Mouse (Mus musculus): ENCODE results near the gene Pard3b.

Gene Pard3b

DNA sequence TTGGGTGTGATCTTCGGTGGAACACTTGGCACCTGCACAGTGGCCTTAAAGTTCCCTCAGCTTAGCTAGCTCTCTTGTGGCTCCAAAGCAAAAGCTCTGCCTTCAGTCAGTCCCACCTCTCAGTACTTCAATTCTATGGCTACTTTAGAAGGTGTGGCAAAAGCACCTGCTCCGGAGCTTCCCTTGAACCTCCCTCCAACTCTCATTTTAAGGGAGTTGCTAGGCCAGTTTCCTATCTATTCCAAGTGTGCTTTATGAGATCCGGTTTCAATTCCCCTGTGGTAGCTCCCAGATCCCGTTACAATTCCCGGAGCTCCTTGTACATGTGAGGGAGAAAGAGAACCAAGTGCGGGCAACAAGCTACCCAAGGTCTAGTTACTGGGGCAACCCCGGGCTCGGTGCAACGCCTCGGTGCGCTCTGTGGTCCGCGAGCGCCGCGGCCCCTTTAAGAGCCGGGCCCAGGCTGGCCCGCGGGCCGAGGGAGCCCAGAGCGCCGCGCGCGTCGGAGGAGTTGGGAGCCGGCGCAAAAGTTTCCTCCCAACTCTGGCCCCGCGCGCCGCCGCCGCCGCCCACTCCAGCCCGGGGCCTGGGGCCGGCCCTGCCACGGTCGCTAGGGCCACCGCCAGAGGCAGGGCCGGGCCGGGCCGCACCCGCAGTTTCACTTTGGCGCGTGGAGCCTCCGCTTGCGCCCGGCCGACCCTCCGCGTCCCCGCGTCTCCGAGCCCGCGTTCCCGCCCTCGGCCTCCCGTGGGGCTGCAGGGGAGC lies at the start of gene Pard3b:
Gene Pard3b, plus strand, starts transcription at position 478 of the 765 bp plus-strand sequence.
- peak; percentile 79 for DNase-seq (ENCODE audit: low spot score)

DNA sequence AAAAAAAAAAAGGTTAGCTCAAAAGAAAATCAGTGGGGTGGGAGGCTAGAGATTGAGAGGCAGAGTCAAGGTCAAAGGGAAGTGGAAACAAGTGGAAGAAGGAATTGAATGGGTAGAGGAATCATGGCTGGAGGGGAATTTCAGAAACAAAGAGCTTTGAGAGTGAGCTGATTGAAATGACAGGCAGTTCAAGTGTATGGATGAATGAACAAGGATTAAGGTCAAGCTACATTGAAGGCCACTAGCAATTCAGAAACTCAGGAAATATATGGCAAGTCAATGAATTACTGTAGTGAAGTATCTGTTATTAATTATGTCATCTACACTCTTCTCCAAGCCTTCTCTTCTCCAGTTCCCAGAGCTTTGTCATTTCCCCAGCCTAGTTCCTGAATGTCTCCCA lies 22.4 kb upstream of the Pard3b start:
- no peak for DNase-seq (ENCODE audit: low spot score)

DNA sequence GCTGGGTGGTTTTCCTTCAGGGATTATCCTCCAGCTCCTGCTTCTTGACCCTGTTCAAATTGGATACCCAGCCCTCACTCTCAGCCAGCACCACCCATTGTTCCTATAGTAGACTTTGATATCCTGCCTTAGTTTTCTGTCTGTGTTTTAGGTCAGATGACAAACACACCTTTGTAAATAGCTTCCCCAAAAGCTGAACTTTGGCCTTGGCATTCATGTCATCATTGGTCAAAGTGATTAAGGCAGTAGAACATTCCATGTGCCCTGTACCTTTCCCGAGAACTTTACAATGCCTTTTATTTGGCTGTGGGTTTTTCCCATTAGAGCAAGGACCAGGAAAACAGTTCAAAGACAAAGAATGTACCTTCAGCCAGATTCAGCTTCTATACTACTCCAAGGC lies 18.0 kb upstream of the Pard3b start:
- DNase-seq (ENCODE audit: low spot score) = no peak

DNA sequence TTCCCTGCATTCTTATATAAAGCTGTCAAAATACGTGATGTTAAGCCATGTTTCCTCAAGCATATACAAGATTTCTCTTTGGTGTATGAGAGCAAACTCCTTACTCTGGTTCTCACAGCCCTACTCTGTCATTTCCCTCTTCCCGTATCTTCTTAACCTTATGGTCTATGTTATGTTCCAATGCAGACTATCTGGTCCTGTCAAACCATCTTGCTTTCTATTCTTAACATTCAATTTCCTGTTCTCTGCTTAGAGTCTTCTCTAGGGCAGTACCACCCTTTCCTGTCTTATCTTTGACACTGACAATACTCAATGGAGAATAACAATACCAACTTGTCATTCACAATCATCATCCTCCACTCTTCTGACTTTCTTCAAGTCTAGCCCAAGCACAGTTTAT lies 8.8 kb upstream of the Pard3b start:
- no peak for DNase-seq (ENCODE audit: low spot score)

DNA sequence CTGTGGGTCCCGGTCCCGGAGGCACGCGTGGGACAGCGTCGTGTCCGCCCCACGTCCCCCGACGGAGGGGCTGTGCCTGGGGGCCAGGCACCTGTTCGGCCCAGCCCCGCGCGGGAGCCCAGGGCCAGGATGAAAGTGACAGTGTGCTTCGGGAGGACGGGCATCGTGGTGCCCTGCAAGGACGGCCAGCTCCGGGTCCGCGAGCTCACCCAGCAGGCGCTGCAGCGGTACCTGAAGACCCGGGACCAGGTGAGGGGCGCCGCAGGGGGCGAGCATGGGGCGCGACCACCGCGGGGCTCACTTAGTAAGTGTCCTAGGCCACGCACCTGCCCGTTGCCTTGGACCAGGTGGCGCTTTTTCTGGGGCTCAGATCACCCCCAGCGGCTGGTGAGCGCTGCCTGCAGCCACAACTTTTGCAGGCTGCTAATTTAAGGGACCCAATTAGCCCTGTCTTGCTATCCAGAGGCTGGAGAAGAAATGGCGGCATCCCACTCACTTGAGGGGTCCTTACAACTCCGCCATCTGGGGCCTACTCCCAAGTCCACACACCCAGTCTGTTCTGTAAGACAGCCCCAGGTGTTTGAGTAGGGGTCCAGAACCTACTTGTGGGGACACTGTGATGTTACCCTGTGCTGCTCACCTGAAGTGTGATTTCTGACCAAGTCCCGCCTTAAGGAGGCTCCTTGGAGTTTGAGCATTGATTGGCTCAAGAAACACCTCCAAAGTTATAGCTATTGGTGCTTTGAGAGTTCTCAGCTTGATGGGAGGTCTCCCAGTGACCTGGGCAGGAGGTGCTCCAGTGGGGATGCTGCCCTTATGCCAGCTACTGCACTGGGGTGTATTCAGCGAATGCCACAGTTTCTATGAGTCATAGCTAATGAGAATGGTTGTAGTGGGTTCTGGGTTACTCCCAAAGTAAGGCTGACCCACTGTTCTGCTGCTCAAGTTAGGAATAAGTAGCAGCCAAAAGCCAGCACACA lies 780 bp downstream of the Pard3b start:
- no peak for DNase-seq (ENCODE audit: low spot score)

DNA sequence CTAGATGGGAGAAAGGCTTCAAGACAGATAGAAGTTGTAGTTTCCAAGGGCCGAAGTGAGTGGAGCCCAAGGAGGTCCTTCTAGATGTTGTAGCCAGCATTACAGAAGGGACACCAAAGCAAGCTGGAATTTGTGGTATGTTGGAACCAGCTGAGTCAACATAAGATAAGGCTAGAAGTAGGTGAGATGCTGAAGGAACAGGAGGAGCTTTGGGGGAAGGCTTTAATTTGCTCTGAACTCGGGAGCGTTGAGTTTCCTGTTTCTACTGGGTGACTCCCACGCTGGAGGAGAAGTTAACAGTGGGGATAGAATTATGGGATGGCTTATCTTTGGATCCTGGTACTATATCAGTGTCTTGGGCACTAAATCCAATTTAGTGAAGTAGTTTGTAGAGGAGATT lies 3.3 kb downstream of the Pard3b start:
- DNase-seq (ENCODE audit: low spot score) = no peak

DNA sequence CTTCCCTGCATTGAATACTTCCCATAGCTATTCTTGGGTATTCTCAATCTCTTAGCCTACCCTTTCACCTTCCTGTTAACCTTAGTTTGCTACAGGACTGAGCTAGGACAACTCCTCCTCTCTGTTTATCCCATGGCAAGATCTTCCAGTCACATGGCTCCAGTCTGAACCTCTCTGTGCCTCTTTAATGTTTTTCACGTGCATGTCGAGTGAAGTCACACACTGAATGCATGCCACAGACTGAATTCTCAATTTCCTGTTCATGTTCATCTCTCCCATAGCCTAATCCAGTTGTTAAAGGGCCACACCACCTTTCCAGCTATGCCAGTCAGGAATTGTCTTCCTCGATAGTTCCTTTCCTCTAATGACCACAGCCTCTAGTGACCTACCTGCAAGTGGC lies 6.4 kb downstream of the Pard3b start:
- DNase-seq (ENCODE audit: low spot score) = no peak

DNA sequence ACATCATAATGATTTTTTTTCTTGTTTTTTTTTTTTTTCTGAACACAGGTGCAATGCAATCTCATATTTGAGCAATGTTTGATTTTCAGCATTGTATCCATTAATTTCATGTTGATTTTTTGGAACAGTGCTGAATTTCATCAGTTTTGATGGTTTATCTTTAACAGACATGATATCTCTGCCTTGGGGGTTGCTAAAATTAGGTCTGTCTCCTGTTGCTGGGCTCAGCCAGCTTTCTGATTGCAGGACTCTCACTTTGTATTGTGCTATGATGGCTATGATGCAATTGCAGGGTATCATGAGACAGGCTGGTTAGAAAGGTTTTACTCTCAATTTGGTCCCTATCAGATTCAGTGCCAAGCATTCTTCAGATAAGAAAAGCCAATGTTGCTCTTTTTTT lies 11.3 kb downstream of the Pard3b start:
- no peak for DNase-seq (ENCODE audit: low spot score)

DNA sequence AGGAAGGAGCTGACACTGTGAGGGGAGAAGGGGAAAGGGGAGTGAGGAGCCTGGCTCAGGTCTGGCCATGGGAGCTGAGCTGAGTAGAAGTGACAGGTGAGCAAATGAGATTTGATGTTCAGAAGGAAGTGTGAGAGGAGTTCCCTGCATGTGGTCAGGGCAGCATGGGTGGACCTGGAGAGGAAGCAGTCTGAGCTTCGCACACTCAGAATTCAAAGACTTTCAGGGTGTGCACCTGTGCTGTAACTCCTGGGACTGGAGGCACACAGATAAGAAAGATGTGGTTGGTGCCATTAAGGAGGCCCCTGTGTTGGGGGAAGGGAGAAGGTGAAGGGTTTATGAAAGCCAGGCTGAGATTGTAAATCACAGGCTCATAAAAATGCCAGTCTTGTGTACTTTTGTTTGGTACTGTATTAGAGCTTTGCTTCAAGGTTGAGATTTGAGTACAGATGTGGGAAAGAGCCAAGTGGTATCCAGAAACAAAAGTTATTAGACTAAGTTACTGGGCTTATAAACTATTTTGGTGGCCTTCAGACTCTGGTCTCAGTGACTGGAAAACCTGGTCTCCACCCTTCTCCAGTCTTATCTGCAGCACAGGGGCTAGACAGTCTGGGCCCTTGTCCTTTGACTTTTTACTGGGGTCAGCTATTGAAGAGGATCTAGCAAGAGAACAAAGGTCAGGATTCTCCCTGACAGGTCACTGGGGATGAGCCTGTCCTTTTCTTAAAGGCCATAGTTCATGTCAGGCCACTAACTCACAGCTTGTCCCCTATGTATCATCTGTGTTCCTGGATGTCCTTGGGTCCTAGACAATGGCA lies 13.0 kb downstream of the Pard3b start:
- DNase-seq (ENCODE audit: low spot score) = no peak

DNA sequence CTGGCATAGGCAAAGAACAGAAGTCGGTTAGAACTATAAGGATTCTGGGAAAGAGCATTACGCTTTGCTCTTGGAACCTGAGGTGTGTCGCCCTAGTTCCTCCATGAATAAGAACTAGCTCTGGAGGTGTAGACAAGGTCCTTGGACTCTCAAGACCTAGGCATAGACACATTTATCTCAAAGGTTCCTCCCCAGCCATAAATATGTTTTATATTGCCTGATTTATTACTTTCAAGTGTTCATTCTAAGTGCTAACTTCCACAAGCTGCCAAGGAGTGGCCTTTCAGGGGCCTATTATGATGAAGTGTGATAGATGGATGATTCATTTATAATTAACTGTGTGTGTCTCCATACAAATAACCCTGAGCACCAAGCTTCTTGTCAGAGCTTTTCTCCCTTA lies 19.1 kb downstream of the Pard3b start:
- DNase-seq (ENCODE audit: low spot score) = no peak

DNA sequence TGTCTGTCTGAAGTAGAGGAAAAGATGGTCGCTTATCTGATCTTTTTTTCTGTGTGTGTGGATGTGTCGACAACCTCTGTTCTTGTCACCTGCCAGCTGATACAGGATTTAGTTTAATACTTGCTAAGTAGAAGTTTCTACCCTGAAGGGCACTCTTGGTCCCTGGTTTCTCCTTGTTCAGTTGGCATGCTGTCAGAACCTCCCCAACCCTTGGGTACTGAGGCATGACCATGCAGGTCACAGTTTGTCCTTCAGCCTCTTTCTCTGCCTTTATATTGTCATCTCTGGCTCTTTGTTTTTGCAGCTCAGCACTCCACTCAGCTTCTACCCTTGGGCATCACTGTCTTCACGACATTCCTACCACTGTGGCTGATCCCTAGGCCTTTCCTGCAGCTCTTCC lies 21.3 kb downstream of the Pard3b start:
- DNase-seq (ENCODE audit: low spot score) = no peak

DNA sequence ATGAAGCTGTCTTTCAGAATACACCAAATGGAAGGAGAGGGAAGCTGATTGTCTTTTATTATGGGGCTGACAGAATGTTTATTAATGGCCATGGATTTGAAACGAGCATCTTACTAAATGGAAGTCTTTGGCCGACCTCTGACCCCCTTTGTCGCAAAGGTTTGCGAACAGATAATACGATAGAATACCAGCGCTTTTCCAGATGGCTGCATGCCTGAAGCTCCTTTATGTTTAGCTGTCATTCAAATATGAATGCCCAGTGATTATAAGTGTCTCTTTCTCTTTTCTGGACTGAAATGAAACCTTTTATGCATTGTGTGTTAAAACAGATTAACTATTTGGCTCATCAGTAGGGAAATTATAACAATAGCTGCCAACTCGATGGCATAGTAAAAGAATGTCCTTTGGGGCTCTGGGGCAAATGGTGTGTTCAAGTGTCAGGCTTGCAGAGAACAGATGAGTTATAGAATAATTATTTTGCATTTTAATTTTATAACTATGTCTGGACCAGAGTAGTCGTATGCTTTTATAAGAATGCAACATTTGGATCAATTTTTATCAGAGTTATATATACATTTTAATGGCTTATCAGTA lies 46.7 kb downstream of the Pard3b start:
- no peak for DNase-seq (ENCODE audit: low spot score)

DNA sequence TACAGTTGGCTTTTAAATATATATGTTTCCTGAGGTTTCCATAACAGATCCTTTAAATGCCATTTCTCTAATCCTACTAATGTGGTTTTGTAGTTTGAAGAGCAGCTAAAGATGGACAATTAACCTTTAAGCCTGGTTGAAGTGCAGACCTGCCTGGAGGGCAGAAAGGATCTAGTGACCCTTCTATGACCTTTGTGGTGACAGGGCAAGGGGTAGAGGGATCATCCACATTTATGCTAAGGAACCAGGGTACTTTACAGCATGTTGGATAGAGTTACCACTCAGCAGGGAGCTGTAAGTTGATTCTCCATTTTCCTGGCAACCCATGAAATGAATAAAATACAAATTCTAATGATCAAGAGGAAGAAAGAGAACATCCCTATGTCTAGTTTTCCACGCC lies 47.3 kb downstream of the Pard3b start:
- no peak for DNase-seq (ENCODE audit: low spot score)

DNA sequence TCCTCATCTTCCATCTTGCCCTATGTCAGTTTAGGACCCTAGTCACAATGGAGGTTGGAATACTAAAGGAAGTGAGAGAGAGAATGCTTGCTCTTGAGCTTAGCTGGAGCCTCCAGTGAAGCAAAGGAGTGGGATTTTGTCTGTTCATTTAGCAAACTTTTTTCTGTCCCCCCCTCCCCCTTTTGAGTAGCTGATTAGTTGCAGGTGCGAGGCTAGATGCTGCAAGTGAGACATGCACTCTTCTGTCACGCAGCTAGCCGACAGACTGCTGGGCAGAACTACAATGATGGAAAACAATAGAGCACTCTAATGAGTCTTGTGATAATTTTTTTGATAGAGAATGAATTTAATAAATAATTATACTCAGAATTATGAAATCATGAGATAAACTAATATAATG lies 49.7 kb downstream of the Pard3b start:
- DNase-seq (ENCODE audit: low spot score) = no peak

DNA sequence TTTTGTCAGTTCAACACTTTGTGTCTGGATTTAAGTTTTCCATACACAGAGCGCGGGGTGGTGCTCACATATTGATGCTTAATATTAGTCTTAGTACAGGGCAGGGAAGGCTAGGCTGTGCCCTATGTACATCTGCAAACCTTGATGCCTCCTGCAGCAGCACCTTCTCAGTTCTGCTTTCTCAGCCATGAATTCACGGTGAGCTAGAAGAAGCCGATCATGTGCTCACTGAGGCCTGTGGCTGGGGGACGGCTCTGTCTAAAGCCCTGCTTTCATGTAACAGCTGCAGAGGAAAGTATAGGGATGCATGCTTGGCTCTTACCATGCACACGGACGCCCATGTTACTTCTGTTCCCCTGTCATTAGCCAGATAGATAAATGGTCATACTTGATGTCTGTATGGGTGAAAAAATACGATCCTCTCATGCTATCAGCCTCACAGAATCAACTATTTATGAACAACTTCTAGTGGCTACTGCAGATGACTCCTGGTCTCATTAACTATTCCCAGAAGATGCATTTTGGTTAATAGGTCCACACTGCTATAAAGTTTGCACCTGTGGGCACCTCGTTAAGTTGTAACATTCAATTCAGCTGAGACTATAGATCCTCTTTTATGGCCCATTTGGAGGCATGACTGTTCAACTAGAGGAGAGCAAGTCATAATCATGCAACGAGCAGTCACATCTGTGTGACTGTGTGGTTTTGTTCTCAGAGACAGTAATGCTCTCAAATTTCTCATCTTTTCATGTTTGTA lies 60.0 kb downstream of the Pard3b start:
- DNase-seq (ENCODE audit: low spot score) = no peak

DNA sequence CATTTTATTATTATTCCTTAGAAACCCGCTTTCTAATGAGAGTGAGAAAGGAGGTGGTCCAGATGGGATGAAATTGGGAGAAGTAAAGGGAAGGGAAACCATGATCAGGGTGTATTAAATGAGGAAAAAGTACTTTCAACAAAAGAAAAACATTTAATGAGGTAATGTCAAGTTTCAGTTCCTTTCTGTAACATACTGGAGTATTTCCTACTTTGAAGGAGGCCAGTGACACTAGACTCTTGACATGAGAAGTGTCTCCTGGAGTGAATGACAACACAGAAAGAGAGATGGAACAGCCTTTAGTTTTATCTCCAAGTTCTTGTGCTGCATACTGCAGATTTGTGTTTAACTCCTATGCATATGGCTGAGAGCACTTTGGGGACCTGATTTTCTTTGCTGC lies 71.2 kb downstream of the Pard3b start:
- no peak for DNase-seq (ENCODE audit: low spot score)

DNA sequence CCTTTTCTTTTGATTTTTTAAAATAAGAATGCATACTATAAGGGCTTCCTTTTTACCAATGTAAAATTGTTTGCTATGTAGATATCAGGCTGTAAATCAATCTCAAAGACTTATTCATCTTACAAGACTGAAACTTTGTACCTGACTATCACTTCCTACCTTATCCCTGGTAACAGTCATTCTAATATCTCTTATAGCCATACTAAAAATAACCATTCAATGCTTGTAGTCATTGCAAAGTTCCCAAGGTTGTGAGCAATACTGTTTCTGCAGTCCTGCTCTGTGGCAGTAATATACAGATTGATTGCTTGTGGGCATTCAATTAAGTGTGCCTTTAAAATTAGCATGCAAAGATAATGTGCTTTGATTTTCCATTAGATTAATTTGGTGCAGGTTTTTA lies 72.9 kb downstream of the Pard3b start:
- DNase-seq (ENCODE audit: low spot score) = no peak

DNA sequence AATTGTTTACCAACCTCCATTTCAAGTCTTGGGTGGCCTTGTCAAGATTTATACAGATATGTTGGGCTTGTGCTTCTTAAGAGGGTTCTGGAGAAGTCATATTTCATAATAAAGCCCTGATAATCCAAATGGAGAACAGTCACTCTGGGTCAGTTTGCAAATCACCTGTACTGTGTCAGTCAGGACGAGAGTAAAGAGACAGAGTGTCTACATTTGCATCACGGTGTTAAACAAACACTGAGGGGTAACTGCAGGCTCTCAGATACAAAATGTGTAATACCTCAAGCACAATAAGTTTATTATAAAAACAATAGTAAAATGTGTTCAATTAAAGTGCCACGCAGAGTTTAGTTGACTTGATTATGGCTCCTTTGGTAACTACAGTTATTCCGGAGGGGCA lies 91.0 kb downstream of the Pard3b start:
- DNase-seq (ENCODE audit: low spot score) = no peak

DNA sequence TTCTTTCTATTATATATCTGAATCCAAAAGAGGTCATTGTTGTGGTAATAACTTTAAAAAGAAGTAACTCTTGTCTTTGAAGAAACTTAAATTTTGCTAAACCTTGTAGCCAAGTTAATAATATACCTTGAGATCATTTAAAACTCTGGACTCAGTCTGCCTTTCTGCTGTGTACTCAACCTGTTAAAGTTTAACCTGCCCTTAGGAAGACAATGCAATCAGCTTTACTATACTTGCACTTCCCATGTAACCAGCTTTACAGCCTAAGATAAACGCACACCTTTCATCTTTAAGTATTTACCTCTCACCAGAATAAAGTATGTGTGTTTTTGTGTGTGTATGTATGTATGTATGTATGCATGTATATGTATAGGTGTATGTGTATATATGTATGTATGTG lies 97.9 kb downstream of the Pard3b start:
- no peak for DNase-seq (ENCODE audit: low spot score)

DNA sequence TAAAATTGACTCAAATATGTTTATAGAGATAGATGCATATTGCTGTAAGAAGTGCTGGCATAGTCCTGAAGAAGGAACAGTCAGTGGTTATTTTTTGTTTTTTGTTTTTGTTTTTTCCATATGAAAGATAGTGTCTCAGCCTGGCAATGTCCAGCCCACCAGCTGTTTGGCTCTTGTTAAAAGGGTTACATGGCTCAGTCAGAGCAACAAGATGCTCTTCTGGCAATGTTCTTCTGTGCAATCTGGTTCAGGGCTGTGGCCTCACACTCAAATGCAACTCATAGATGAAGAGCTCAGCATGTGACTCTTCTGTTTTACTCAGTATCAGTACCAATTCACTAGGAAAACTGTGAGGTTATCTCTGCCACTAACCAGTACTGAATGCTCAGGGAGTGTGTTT lies 104.2 kb downstream of the Pard3b start:
- DNase-seq (ENCODE audit: low spot score) = no peak

DNA sequence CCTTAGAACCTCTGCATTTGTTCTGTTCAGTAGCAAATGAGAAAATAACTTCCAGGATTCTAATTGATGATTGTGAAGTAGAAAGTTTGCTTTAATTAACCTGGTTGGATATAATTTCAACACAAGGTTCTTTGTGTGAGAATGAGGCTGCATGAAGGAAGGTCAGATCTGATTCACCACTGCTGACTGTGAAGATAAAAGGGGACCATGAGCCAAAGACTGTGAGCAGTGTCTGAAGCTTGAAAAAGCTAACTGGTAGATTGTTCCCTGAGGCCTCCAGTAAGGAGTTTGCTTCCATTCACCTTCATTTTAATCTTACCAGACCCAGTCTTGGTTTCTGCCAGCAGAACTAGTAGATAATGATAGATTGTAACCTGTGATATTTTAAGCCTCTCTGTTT lies 108.9 kb downstream of the Pard3b start:
- DNase-seq (ENCODE audit: low spot score) = no peak

Measured in testis, postnatal 10 days (tissue).